Mouse (Mus musculus): ENCODE results near the gene Mterf4.

Mterf4 gene

DNA sequence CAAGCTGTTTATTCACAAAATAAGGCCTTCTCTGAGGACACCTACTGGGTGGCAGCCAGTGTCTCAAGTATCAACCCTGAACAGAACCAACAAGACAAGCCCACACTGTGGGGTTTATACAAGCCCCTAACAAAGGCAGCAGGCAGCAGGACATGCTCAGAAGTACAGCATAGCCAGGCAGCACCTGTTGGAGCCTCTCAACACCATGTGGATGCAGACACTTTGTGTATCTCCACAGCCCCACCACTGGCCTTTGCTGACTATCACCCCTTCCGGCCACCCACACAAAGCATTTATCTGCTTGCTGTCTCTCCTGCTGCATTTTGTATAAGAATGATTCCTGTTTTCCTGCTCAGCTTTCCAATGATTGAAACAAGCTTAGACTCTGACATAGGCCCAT lies 48.2 kb downstream of the Mterf4 start:
- DNase-seq = no peak

DNA sequence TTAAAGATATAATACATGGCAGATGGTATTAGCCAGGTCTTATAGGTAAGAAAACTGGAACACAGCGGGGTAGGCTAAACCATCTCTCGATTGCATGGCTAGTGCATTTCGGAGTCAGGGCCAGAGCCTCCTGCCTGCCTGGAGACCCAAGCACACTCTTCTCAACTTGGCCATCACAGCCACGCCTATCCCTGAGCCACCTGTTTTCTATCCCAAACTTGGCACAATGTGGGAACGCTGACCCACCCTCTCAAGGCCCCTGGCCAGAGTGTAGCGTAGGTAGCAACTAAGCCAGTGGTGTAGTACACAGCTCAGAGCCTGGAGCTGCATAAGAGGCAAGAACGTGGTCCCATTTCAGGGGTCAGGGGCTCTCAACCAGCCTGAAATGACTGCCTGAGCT lies 50.0 kb downstream of the Mterf4 start:
- no peak for DNase-seq

DNA sequence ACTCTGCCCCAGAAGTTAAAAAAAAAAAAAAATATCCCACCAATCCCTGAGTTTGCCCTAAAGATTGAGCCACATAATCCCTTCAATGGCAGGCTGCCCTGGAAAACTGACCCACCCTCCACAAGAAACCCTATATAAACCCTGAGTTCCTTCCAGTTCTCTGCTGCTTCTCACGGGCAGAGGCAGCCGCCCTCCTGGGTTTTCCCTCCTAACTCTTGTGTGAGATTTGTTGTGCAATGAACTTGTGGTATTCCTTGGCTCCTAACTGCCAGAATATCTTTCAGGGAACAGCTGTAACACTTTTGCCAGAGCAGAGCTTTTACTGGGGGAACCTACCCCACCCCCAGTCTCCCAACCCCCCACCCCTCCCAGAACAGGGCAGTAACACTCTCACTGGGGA lies 53.1 kb downstream of the Mterf4 start:
- no peak for DNase-seq

Data from kidney, adult 11 months (tissue).